Mouse (Mus musculus): ENCODE data around the gene Zdhhc19.

GRCm38 (mm10) chr16:32499430-32500037 lies 3.5 kb downstream of the Zdhhc19 start:
- TF ChIP-seq TAL1 (IDR thresholded peaks at IDR 0.05; ENCODE audit: low read length) (no peak), GATA1 (IDR thresholded peaks at IDR 0.05; ENCODE audit: low read length) (no peak)

Data from erythroblast, embryonic 14.5 days (primary cell).